Mouse (Mus musculus) layer of hippocampus, adult 18-20 months (tissue): ENCODE measurements at regions not wholly inside any gene's neighbourhood (a gene's known extent, or its start where the extent isn't known, plus 50 kb on each side); places are given as distances from the start of the nearest gene placed in this dataset.
A peak's percentile ranks its signal among the peaks of the same experiment; 100 is the strongest.

Experiments used
- DNase-seq, 2 experiments: peaks; one replicate each; pipeline ENCODE4 v3.0.0; 2022; ENCODE audit warnings: low spot score in 2 of 2

DNA sequence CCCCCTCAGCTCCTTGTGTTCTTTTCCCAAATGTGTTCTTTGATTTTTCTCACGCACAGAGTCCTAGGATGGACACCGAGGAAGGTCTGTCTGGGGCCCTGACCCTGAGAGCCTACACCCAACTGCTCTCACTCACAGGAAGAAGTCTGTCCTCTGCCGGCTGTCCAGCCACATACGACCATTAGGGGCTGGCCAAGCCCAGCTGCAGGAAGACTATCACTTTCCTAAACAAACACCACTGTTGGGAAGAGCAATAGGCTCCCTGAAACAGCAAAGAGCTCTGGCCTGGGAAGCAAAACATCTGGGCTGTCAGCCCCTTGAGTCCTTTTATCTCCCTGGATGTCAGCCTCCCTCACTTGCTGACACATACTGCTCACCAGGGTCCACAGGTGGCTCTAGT, 224.8 kb upstream of the Far2 start:
- no peak for DNase-seq

DNA sequence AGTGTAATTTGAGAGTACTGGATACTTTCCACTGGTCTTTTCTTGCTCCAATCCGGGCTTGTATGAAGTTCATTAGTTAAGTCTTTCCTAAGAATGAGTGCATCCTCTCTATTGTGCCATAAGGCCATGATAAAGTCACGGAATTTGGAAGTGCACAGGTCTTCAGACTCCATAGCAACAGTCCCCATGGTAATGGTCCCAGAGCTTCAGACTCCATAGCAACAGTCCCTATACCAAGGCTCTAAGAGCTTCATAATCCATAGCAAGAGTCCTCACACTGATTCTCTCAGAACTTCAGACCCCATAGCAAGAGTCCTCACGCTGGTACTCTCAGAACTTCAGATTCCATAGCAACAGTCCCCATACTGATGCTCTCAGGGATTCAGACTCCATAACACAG, 214.5 kb upstream of the Far2 start:
- DNase-seq = no peak

DNA sequence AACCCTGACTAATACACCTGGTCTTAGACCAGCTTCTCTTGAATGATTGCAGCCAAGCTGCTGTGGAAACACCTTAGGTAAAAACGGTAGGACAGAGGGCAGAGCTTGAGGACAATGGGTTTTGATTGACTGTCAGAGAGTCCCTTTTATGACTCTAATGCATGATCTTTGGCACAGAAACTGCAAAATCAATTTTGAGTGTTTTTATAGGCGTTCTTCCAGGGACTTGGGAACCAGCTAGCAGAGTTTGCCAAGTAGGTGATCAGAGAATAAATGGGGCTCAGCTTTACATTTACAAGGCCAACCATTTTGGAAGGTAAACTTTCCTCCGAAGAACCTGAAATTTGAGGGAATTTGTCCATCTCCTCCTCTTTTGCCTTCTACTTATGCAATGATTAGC, 213.6 kb upstream of the Far2 start:
- no peak for DNase-seq

DNA sequence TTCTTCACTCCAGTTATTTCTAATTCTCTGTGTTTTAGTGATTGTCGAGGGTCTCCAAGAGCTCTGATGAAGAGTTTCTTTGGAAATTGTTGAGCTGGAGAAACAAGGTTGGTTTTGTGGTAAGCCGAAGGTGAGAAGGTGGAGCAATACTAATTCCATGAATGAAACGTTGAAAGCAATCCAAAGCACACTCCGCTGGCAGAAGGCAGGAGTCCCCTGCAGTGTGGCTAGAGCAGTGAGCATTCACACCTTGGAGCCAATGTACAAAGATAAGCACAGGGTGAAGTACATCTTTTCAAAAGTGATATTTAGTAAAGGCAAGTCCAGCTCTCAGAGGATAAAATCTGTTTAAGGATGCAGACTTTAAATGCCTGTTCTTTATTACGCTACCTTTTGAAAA, 208.2 kb upstream of the Far2 start:
- no peak for DNase-seq

DNA sequence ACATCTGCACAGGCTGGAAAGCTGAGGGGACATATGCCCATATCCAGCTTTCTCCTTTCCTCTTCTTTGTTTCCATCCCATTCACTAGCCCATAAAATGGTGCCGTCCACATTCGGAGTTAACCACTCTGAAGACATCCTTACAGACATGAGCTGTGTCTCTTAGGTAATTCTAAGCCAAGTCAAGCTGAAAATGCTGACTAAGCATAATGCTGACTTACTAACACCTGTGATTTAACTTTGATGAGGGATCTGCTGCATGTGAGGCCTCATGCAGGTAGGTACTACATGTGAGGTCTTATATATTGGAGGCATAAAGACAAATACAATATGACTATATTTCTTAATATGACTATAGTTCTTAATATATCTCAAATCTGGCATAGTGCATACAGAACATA, 197.1 kb upstream of the Far2 start:
- DNase-seq = no peak

DNA sequence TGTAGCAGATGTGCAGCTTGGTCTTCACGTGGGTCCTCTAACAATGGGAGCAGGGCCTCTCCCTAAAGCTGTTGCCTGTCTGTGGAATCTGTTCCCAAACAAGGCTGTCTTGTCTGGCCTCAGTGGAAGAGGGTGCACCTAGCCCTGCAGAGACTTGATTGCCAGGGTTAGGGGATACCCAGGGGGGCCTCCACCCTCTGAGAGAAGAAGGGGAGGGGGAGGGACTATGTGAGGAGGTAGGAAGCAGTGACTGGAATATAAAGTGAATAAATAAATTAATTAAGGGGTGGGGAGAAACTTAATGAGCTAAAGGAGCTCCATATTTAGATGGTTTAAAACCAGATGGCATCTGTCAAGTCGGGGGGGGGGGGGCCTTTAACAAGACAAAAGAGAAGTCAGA, 185.9 kb upstream of the Far2 start:
- DNase-seq = no peak

DNA sequence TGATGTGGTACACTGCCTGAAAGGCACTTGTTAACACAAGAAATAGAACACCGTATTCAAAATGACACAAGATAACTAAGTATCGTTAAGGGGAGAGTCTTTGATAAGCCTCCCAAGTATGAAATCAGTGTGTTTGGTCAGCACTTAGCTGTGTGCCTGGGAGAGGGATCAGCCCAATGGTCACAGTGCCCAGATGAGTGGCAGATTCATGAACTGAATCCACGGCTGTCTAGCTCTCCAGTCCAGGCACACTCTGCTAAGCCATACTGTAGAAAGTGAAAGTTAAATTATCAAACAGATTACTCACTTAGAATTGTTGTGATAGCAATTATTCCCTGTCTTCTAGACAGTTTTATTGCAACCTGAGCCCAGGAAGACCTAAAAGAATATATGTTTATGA, 176.0 kb upstream of the Far2 start:
- no peak for DNase-seq

DNA sequence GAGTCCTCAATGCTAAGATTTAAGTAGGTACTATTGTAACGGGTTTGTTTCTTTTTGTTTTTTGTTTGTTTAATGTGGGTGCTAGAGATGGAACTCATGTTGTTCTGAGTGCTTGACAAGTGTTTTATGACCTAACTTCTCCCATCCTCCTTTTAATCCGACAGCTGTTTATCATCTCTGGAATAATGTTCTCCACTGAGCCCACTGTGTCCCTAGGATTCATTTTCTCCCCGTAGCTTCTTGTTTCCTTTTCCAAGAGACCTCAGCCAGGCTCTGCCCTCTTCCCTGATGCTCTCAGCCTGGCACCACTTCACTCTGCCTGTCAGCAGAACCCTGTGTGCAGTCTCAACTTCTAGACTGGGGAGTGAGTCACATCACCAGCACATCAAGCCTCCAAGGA, 173.9 kb upstream of the Far2 start:
- DNase-seq = no peak

DNA sequence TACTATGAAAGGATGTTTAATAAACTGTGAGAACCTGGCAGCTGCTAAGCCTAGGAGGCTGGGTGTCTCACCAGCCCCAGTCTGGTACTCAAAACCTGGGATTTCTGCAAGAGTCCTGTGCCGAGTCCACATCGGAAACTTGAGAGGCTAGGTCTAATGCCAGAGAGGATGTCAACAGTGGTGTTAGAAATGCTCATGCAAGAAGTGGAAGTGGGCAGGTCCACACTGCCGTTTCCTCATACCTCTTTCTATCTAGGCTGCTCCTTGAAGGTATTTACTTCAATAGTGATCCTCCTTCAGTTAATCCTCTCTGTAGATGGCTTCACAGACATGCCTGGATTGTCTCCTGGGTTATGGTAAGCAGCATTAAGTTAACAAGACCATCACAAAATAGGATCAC, 168.6 kb upstream of the Far2 start:
- DNase-seq = no peak

DNA sequence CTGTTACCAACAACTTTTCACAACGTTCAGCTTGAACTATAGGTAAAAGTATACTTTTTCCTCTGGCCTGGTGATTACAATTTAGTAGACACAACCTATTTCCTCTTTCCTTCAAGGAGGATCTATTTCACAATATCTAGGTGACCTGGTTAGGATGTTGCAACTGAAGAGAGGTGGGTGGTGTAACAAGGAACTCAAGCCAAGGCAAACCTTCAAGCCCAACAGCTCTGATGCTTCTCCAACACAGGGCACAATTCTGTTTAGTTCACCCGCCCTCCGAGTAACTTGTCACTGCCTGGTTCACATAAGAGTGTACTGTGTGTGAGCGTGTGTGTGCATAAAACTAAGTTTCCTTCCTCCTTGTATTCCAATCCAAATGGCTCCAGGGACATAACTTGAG, 161.2 kb upstream of the Far2 start:
- DNase-seq = no peak

DNA sequence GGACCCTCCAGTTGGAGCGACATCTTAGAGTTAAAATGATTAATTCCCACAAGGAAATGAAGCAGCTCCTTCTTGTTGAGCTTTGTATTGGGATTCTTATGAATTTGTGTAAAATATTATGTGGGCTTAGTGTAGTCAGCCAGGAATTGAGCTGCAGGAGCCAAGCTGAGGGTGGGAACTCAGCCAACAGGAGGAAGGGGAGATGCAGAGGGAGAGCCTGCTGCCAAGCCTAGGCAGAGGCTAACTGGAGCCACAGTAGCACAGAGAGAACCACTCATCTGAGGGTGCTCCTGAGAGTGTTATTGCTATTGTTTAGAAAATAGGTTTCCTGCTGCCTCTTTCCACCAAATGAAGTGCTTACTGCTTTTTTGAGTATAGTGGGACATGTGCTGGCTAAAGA, 127.4 kb upstream of the Far2 start:
- peak; percentile 11 to 15 for DNase-seq

DNA sequence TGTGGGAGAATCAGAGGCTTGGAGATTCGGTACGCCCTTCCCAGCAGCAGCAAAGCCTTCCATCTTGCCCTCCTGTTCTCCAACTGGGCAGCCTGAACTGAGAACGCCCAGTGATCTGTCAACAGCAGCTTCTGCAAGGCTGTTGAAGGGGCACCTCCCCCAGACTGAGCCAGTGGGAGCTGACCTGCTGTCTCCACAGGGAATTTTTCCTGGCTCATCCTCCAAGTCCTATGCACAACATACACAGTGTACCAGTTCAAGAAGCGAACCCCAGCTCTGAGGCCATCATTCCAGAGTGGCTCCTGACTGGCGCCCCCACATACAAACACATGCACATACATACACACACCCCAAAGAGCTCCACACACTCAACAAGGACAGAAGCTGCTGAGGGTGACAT, 126.0 kb upstream of the Far2 start:
- no peak for DNase-seq

DNA sequence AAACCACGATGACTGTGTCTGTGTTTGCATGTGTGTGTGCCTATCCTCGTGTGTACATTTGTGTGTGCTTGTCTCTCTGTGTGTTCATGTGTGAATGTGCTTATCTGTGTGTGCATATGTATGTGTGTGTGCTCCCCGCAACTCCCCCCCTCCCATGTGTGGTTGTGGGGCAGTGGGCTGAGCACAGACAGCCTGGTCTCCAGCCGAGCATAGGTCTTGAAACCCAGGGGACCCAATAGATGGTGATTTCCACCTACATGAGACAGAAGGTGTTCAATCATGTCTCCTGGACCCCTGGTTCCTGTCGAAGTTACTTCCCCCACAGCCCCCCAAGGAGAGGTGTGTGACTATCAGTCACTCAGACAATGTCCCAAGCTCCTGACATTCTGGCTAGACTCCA, 124.6 kb upstream of the Far2 start:
- no peak for DNase-seq

DNA sequence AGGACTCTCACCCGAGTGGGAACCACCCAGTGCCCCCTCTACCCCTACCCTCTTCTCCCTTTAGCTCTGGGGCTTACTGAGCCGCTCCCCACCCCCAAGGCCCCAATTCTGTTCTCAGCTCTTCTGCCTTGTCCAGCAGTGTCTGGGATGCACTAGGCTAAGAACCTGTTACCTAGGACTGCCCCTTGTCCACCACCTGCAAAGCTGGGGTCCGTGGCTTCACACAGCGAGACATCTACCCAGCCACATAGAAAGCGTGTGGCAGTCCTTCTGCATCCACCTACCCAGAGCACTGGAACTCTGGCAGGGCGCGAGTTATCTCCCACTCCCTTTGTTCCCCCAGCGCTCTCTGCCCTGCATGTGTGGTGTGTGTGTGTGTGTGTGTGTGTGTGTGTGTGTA, 123.8 kb upstream of the Far2 start:
- DNase-seq = no peak

DNA sequence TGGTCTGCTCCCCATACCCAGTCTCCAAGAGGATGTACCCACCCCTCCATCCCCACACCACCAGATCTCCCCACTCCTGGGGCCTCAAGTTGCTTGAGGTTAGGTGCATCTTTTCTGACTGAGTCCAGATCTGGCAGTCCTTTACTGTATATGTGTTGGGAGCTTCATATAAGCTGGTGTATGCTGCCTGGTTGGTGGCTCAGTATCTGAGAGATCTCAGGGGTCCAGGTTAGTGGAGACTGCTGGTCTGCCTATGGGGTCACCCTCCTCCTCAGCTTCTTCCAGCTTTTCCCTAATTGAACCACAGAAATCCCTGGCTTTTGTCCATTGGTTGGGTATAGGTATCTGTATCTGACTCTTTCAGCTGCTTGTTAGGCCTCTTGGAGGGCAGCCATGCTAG, 118.1 kb upstream of the Far2 start:
- no peak for DNase-seq

DNA sequence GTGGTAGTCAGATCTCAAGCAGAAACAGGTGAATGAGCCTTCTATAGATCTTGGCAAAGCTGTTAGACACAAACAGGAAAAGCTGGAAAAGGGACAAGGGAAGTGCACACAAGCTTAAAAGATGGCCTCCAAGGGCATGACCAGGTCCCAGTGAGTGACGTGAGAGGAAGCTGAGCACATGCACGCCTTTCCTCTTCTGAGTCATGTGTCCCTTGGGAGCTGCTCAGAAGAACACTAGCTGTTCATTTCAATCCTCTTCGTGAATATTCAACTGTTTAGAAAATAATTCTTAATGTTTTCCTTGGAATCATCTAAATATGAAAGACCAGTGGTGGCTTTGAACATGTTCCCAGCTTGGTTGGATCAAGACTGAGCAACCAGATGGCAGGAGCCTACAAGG, 103.0 kb upstream of the Far2 start:
- no peak for DNase-seq

DNA sequence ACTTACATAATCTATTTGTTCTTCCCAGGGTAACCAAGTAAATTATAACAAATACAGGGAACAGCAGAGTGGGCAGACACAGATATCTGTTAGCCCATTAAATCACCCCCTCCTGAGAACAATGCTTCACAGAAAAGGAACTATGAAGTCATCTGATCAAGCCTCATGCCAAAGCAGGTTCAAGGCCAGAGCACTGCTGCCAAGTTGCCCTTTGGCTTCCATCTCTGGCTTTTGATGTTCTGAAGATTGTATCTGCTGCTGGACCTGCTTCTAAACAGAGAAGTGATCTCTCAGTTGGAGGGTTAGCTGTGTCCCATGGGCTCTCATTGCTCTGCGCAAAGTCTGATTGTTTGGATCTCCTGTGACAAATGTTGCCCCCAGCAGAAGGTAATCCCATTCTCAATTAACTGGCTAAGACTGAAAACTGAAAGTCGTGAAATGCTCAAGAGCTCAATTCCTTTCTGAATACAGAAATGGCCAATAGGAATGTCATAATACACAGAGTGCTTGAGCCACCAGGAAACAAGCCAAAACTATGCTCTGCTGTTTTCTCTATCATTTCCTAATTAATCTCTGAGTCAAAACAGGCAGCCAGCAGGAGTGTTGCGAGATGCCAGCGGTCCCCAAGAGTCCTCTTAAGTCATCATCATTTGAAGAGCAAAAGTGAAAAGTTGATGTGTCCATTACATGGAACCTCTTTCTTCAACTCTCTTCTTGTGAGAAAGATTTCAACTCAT, 102.0 kb upstream of the Far2 start:
- no peak for DNase-seq

DNA sequence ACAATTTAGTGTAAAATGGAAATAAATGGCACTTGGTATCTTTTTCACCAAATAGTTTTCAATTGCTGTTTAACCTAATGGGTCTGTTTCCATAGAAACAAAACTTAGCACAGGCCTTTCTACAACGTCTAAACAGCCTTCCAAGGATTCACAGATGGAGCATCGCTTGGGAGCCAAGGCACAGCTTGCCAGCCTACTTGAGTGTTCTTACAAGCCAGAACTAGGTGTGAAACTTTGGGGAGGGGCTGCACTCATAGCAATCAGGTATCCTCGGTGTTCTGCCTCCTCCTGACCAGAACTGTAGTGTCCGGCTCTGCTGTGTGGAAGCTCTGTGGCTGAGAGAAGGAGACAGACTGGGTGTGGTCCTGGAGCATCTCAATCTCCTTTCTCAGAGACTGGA, 99.1 kb upstream of the Far2 start:
- peak; percentile 45 to 66 for DNase-seq

DNA sequence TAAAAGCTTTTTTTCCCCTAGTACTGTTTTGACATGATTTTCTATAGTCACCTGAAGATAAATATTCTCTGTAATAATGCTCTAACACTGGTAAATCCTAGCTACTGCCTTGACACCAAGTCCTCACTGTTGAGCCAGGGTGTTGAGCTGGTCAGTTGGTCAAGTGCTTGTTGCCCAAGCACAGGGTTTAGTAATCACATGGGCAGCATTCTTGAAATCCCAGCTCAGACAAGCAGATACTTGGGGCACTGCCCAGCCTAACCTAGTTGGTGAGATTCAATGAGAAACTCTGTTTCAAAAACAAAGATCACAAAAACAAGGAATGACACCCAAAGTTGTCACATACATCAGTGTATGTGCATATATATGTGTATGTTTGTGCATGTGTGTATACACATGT, 95.4 kb upstream of the Far2 start:
- DNase-seq = no peak

DNA sequence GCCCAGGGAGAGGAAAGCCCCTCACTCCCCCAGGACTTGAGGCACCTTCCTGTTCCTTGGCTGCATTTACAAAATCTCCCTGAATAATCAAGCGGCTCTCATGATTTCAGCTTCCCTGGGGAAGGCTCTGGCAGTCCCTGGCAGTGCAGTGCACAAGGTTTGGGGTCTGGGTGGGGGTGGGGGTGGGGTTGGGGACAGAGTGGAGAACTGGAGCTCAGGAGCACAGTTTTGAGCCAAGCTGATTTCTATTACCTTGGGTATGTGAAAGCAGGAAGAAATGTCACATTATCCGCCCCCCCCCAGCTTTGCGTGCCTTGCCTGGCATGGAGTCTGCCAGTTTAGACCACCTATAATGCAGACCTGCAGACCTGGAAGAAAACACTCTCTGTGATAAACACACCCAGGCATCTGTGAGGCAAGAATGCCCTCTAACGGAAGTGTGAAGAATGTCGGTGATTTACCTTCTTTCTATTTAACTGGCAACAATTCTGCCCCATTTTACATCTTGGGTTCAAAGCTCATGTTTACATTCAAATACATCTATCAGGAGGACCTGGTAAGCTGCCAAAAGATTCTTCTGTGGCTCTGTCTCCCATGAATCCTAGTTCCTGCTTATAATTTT, 93.9 kb upstream of the Far2 start:
- DNase-seq = peak in 1 of 2 experiments; percentile 12

DNA sequence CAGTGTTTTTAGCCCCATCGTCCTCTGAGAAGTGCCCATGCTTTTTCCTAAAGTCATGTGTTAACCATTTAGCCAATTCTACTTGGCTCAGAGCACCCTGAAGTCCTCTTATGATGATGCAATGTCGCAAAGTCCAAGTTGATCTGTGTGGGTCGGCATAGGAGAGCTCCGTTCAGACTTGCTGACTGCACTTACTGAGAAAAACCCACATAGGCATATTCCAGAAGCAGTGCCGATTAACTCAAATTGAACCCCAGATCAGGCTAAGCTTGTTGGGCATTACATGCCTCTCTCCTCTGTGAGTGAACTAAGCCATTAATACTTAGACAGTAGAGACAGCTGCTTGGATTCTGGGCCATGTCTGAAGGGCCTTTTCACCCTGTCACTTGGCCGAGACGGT, 93.3 kb upstream of the Far2 start:
- DNase-seq = no peak

DNA sequence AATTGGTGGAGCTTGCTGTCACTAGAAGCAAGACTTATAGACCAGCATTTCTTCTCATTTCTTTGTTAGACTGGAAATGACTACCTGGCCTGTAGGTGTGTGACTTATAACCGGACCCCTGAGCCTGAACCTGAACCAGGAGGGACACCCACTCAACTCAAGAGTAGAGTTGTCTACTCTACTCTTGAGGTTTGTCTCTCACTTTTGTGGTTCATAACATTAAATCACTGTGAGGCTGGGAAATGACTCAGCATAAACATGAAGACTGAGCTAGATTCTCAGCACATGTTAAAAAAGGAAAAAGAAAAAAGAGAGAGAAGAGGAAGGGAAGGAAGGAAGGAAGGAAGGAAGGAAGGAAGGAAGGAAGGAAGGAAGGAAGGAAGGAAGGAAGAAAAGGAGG, 92.8 kb upstream of the Far2 start:
- DNase-seq = no peak
